Mouse (Mus musculus) liver, embryonic 14.5 days (tissue): ENCODE measurements around the gene 1700009N14Rik. TPM values are rescaled to one million over a fixed set of nuclear protein-coding genes. Genes with fewer than 3 reads are reported as not detected.

Source experiments
- ATAC-seq: fragments of 200-750 bp; cut with Nextera tagmentation; 2 replicates; pipeline ENCODE4 v1.8.0; 2017; ENCODE audit warnings: moderate number of reproducible peaks, mild to moderate bottlenecking, moderate library complexity; ENCODE audit not compliant: insufficient read depth
- DNase-seq, 3 experiments: peaks; one replicate each; pipeline ENCODE4 v3.0.0-alpha.2; 2012 to 2013; ENCODE audit warnings: low read depth in 3 of 3, low spot score in 3 of 3
- H3K27ac ChIP-seq: fragments of 300-500 bp; sonication (generic); 2 replicates; pipeline ENCODE4 v1.5.1; 2014; ENCODE audit warnings: moderate library complexity, mild to moderate bottlenecking, control low read depth, inconsistent platforms
- H3K27me3 ChIP-seq: fragments of 300-500 bp; sonication (generic); 2 replicates; pipeline ENCODE4 v1.6.1; 2014; ENCODE audit warnings: mild to moderate bottlenecking, low read length, moderate library complexity; ENCODE audit not compliant: control insufficient read depth, insufficient read depth
- H3K36me3 ChIP-seq: fragments of 300-500 bp; sonication (generic); replicated peaks from 2 replicates; pipeline ENCODE4 v1.6.1; 2014; ENCODE audit warnings: low read depth; ENCODE audit not compliant: control insufficient read depth, insufficient read depth
- H3K4me1 ChIP-seq, 2 experiments: fragments of 200-500 bp in 1 of 2; fragments of 300-500 bp in 1 of 2; sonication (generic) in 1 of 2; replicated peaks; 2 replicates each; pipeline ENCODE4 v1.6.1; 2012 to 2014; ENCODE audit warnings: antibody characterized with exemption in 1 of 2, inconsistent platforms in 1 of 2, low read length in 1 of 2; ENCODE audit not compliant: control insufficient read depth in 2 of 2, insufficient read depth in 2 of 2
- H3K4me2 ChIP-seq: fragments of 300-500 bp; sonication (generic); 2 replicates; pipeline ENCODE4 v1.6.1; 2014; ENCODE audit warnings: low read depth, mild to moderate bottlenecking, control low read depth, moderate library complexity
- H3K4me3 ChIP-seq, 2 experiments: fragments of 200-500 bp in 1 of 2; fragments of 300-500 bp in 1 of 2; sonication (generic) in 1 of 2; 2 replicates each; pipeline ENCODE4 v1.5.1; 2012 to 2014; ENCODE audit warnings: low read depth in 2 of 2, low read length in 2 of 2, mild to moderate bottlenecking in 2 of 2, control low read depth in 1 of 2, inconsistent platforms in 1 of 2, moderate library complexity in 1 of 2; ENCODE audit not compliant: insufficient read depth in 1 of 2
- H3K9ac ChIP-seq: fragments of 300-500 bp; sonication (generic); replicated peaks from 2 replicates; pipeline ENCODE4 v1.6.1; 2014; ENCODE audit warnings: mild to moderate bottlenecking, control low read depth, moderate library complexity
- H3K9me3 ChIP-seq: fragments of 300-500 bp; sonication (generic); 2 replicates; pipeline ENCODE4 v1.6.1; 2016; ENCODE audit warnings: low read length, mixed read lengths; ENCODE audit not compliant: control insufficient read depth
- CTCF ChIP-seq: IDR thresholded peaks from 2 replicates; pipeline ENCODE4 v1.5.1; 2016; ENCODE audit warnings: antibody characterized with exemption, low read depth, control low read depth
- EP300 ChIP-seq: IDR thresholded peaks from 2 replicates; pipeline ENCODE4 v1.6.1; 2016; ENCODE audit warnings: antibody characterized with exemption, low read depth
- WGBS: fragments of 180-500 bp; shearing (Covaris S2); extraction: QIAGEN DNeasy Blood & Tissue Kit; methylation state at CpG from one replicate; pipeline ENCODE4 v1.1.7; 2014; ENCODE audit not compliant: insufficient replicate concordance; 5-methylcytosine and 5-hydroxymethylcytosine counted together
- polyA plus RNA-seq, 2 experiments: library from polyadenylated mRNA; depleted of rRNA in 1 of 2; stranded (reverse) in 1 of 2; unstranded in 1 of 2; fragments of >200 nt; fragmentation: Nextera tagmentation in 1 of 2; extraction: Ambion mirVana in 1 of 2; gene quantifications; 2 replicates each; pipeline versions ENCODE4 v1.2.1 to v1.2.3; 2012 to 2014

Gene 1700009N14Rik
- polyA plus RNA-seq, 2 experiments = not detected

DNA sequence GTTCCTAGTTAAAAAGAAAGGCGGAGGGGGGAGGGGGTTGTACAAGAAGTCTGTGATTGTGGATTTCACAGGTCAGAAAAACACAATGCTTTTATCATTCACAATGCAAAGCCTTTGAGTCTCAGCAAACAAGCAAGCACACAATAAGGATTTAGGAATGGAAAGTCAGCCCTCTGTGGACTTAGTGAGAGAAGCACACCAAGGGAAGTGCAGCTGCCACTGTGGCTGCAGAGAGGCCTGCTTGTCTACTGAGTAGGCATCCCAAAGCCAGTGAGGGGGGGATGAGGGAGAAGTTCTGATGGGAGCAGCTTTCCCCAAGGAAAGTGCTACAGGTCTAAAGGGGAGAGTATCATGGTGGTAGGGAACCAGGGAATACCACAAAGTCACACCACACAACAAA, 45.8 kb downstream of the 1700009N14Rik start:
- ATAC-seq = no peak

More for the DNA sequence above, 45.8 kb downstream of the 1700009N14Rik start:
- DNase-seq = no peak
- no peak overlapping the region for H3K4me3 ChIP-seq
- WGBS = 61% methylated on average over 1 of the region's 1 CpGs
- H3K36me3 ChIP-seq = no peaks in the 10 kb centered on the region
- TF ChIP-seq CTCF = no peak
- TF ChIP-seq EP300 = no peak
- H3K4me1 ChIP-seq = no peaks in the 10 kb centered on the region
- H3K9ac ChIP-seq = no peak overlapping the region
- H3K27me3 ChIP-seq = no peaks in the 10 kb centered on the region
- H3K27ac ChIP-seq = no peak overlapping the region
- no peaks in the 10 kb centered on the region for H3K9me3 ChIP-seq
- H3K4me2 ChIP-seq = no peak overlapping the region
